Mouse (Mus musculus) liver (tissue): Measurements from ENCODE around the gene Pnpla6.
A peak's percentile ranks its signal among the peaks of the same experiment; 100 is the strongest.
"Not testable (repeated sequence)": the region's sequence is repeated elsewhere in the genome, so short reads cannot be mapped to it uniquely, and the experiment has no call there.

ENCODE experiments used
- DNase-seq: peaks from one replicate; pipeline ENCODE4 v3.0.0-alpha.2; 2020; ENCODE audit warnings: mixed read lengths

The Pnpla6 gene

DNA sequence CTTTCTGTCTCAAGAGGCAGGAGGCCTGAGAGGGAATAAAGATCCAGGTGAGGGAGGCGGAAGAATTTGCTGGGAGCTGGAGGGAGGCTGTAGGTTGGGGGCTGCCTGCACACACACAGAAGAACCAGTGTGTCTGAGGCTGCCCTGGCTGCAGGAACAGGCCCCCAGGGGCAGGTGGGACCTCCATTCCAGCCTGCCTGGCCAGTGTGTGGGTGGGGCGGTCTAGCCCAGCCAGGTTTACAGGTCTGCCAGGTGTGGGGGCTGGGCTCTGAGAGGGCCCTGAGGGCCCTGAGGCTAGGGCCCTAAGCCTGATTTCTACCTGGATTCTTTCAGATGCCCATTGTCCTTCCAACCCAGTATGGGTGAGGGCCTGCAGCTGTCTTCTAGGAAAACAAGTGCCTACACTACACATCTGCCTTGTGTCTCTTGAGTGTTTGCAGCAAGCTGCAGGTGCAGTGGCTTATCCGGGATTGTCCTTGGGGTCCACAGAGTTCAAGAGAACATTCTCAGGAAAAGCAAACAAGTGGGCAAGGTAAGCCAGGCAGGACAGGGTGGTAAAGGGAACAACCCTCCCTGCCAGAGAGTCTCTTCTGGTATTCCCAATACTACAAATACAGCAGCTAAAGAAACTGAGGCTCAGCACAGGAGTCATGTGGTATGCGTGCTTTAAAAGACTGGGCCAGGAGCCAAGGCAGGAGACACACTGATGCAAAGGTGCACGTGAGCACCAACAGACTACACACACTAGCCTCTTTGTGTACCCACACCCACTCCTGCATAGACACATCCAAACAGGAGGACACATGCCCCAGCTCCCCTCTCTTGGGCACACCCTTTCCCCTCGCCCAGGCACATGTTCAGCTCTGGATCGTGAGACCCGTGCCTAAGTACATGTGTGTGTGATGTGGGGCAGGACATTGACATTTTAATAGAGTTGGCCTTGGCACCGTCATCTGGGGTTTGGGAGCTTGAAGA lies 64.5 kb downstream of the Pnpla6 start:
- no peak for DNase-seq

- not testable (repeated sequence) for DNase-seq
Observed at GRCm38 (mm10) chr8:3581961-3582360, 66.8 kb downstream of the Pnpla6 start.

- no peak for DNase-seq
Observed at GRCm38 (mm10) chr8:3586452-3586851, 71.3 kb downstream of the Pnpla6 start.

DNA sequence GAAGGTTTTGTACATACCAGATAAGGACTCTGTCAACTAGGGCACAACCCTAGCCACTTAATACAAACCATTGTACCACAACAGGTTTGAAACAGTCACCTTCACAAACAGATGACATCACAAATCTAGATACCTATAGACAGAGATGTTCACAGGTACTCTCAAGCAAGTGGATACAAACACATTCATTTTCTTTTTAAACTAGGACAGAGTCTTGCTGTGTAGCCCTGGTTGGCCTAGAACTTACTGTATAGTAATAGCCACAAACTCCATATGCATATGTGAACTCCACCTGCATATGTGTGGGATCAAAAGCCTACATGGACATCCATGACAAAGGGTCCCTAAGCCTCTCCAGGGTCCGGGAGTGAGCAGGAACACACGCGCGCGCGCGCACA lies 71.8 kb downstream of the Pnpla6 start, which contains the start of gene Camsap3:
Camsap3 (plus strand) TSS at position 301 of the 398 bp plus-strand sequence.
- DNase-seq: no peak

GRCm38 (mm10) chr8:3587391-3588257 lies 72.4 kb downstream of the Pnpla6 start:
- DNase-seq: peak; percentile 73

DNA sequence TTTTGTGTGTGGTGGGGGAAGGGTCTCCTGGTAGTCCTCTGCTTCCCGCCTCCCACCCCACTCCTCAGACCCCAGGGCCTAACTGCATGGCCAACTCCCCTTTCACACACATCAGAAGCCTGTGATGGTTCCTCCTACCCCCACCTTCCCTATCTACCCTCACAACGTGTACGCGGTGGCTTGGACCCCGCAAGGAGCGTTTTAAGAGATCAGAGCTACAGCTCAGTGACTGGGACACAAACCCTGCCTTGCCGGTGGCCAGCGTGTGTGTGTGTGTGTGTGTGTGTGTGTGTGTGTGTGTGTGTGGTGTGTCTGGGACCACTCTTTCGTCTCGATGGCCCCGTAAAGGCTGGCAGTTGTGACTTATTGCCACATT lies 73.1 kb downstream of the Pnpla6 start:
- no peak for DNase-seq

- no peak for DNase-seq
Observed at GRCm38 (mm10) chr8:3593470-3593869, 78.3 kb downstream of the Pnpla6 start.
